Mouse (Mus musculus): ENCODE data around the gene St3gal6.

Gene St3gal6

GRCm38 (mm10) chr16:58520457-58520856, 3.6 kb downstream of the St3gal6 start:
- no peak for DNase-seq

DNA sequence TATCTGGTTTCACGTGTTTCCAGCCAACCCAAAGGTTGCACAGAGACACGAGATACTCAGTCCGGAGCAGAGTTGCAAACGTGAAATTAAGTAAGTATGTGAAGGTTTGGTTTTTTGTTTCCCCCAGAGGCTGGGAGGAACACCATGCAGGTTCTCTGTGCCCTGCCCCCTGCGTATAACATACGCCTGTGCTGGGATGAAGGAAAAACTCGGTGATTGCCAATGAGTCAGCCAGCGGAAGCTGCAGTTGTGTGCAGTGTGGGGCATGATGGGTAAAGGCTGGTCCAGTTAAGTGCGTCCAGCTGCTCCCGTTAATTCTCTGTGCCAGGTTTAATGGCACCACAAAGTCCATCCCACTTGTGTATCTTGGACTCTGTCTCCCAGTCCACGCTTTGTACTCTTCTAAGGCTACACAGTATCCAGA, 4.4 kb downstream of the St3gal6 start:
- peak in 1 of 2 experiments; percentile 53 for DNase-seq

DNA sequence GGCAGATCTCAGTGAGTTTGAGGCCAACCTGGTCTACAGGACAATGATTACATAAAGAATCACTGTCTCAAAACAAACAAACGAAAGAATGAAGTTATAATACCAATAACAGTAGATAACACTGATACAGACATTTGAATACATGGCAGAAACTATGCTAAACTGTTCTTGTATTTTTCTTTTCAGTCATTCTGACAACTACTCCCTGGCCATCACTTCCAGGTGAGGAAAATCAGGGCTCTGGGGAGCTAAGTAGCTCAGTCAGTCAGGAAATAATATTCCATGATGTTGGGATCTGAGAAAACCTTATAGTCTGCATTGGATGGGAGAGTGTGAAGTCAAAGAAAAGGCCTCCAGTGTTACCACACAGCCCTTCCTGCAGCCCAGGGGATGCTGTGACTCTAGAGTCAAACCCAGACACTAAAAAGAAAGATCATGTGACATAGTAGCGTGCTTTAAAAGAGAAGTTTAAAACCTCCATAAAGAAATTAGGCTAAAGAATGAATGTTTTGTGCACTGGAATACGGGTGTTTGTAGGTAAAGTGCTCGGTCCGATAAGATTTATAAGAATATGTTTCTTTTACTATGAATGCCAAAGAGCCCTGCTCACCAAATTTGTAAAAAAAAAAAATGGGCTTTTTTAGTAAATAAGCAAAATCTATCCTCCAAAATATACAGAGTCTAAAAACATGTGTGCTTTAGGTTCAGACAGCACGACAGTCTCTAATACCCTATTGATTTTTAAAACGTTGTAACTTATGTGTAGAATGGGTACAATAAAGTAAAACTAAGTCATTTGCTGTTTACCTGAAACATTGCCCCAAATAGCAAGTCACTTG, 6.9 kb downstream of the St3gal6 start:
- no peak for DNase-seq

GRCm38 (mm10) chr16:58516161-58516560, 7.9 kb downstream of the St3gal6 start:
- DNase-seq, result no peak

- peak; percentile 49 to 55 for DNase-seq
Observed at GRCm38 (mm10) chr16:58514565-58514964, 9.5 kb downstream of the St3gal6 start.

- DNase-seq, result peak in 1 of 2 experiments; percentile 28
Observed at GRCm38 (mm10) chr16:58513755-58514154, 10.3 kb downstream of the St3gal6 start.

- no peak for DNase-seq
Observed at GRCm38 (mm10) chr16:58512887-58513286, 11.2 kb downstream of the St3gal6 start.

GRCm38 (mm10) chr16:58512181-58512761, 11.8 kb downstream of the St3gal6 start:
- DNase-seq, result peak; percentile 30 to 41

- DNase-seq, result no peak
Observed at GRCm38 (mm10) chr16:58504945-58505344, 19.1 kb downstream of the St3gal6 start.

DNA sequence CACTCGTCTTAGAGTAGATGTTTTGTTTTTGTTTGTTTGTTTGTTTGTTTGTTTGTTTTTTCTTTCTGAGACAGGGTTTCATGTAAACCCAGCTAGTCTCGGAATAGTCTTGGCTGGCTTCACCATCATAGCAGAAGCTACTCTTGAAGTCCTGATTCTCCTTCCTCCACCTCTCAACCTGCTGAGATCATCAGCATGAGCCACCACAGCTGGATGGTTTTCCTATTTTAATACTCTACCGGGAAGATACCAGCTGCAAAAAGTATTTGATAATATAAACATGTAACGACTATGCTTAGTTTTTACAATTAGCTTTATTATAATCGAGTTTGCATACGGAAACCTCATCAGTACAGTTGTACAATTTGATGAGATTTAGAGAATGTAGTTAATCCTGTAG, 21.5 kb downstream of the St3gal6 start:
- no peak for DNase-seq

DNA sequence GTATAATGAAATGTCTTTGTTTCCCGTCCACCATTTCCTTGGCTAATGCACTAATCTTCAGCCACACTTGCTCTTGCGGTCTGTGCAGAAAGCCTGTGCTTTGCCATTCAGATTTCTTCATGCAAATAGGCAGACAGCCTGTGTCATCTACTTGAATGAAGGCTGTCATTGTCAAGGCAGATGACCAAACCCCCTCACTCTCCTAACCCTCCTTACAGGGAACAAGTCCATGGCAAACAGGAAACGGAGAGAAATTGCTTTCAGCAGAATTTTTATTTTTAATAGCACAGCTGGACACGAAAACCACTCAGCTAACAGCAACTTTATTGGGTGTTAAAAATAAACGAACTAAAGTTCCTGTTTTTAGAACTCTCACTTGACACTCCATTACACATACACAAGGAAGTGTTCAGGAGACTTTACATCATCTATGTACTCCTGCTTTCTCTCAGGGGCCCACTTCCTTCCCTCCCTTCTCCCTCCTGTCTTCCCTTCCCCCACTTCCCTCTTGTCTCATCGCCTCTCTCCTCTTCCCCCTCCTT, 22.2 kb downstream of the St3gal6 start:
- peak; percentile 32 to 40 for DNase-seq

DNA sequence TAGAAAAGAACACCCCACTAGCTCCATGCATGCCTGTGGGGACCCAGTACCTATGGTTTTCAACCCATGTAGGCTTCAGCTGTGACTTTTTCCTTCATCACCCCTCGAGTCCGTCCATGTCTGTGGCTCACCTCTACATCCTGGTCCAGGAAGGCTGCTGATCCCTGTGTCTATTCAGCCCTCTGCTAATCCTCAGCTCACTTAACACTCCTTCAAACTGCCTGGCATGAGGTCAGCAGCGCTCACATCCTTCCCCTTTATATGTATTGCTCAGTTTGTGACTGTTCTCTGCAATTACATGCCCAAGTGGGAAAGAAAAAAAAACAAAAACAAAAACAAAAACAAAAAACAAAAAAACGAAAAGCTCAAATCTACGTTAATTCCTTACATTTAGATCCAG, 24.4 kb downstream of the St3gal6 start:
- DNase-seq, result no peak

DNA sequence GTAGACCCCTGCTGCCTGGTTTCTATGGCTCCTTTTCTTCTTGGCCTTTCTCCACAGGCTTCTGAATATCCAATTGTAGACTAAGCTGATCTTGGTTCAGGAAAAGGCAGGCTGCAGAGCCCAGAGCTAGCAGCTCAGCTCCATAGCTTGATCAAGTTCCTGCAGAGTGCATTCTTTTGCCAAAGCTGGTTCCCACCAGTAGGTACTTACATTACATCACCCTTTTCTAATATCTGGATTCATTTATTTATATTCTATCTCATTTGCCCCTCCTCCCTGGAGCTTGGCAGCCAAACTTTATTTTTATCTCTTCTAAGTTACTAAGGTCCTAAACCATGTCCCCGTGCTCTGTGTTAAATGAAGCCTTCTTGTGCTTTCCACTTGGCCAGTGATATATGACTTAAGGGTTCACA, 24.9 kb downstream of the St3gal6 start:
- no peak for DNase-seq

GRCm38 (mm10) chr16:58497886-58498713, 25.9 kb downstream of the St3gal6 start:
- DNase-seq, result no peak

DNA sequence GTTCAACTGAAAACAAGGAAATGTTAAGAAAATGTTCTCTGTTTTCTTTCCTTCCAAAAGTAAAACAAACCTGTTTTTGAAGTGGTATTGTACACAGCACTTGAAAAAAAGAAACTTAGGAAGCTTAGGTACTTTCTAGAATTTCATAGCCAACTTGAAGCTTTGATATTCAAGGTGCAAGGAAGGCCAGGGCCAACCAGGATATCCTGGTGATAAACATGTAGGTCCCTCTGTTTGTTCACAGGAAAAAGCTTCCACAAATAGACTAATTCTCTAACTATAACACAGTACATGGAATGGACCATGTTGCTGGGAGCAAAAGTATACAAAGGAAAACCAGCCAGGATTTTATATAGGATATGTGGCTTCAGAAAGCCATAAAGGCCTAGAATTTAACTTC, 27.3 kb downstream of the St3gal6 start:
- DNase-seq, result no peak

DNA sequence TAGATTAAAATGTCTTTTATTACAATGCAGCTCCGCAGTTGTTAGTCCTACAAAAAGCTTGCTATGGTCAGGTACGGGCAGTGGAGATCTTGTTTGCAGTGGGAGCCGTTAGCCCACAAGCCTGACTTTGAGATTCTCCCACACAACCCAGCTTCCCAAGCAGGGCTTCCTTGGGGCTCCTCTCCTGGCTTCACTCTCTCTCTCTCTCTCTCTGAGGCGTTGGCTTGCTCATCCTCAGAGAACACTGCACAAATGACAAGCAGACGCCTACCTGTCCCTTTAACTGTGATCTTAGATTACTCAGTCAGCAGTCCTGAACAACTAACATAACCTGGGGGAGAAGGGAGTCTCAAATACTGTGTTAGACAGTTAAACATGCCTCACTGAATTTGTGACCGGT, 36.2 kb downstream of the St3gal6 start:
- DNase-seq, result no peak

DNA sequence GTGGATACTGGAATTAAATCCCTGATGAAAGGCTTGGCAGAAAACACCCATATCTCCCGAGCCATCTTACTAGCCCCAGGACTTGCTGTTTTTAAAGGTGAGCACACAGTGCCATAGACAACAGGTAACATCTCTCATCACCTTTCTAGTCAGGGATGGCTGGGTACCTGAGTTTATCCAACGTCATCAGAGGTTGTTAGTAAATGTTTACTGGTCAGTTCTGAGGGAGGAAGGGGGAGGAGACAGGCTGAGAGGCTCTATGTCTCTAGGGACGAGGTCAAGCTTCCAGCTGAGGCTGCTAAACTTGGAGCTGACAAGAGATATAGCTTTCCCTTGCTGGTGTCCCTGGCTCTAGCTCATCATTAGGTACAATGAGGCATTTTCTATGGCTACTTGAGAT, 41.7 kb downstream of the St3gal6 start:
- no peak for DNase-seq

DNA sequence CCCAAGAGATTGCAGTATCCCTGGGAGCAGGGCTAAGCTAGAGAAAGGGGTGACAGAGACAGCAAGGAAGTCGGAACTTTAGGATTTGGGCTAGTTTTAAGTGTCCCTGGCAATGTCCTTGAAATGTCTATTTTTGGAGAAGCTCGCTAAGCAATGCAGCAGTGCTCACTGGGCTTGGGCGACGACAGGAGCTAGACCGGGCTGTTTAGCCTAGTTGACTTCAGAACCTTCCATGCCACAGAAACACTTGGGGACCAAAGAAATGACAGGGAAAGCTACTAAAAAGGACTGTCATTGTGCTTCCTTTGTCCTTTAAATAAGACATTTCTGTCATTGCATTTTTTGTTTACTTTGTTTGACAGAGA, 42.2 kb downstream of the St3gal6 start:
- DNase-seq, result no peak

DNA sequence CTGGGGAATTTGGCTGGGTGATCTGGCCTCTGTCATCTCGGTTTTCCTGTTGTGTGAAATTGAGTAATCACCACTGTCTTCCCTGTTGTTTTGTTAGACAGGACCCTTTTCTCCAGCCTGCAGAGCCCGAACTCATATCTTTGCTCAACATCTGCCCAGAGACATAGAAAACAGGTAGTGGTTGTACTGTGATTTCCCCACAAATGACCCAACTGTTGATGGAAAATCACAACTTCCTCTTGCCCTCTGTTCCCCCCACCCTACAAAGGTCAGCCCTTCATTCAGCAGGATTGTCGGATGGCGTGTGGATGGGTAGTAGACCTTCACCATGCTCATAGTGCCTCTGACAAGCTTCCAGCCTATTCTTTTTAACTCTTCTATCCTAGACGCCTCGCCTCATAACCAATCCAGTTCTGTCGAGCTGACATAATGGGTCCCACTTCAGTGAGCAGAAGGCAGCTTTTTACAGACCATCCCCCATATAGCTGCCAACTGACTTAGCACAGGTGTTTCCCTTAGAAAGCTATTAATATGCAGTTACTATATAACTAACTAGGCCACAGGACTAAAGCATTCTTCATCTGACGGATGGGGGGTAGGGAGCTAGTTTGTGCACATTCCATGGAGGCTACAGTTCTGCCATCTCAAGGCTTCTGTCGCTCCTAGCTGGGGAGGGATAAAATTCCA, 42.7 kb downstream of the St3gal6 start:
- peak; percentile 31 to 38 for DNase-seq

GRCm38 (mm10) chr16:58479898-58480448, 44.1 kb downstream of the St3gal6 start:
- no peak for DNase-seq

- DNase-seq, result peak; percentile 70 to 77
Observed at GRCm38 (mm10) chr16:58476363-58476762, 47.7 kb downstream of the St3gal6 start.

DNA sequence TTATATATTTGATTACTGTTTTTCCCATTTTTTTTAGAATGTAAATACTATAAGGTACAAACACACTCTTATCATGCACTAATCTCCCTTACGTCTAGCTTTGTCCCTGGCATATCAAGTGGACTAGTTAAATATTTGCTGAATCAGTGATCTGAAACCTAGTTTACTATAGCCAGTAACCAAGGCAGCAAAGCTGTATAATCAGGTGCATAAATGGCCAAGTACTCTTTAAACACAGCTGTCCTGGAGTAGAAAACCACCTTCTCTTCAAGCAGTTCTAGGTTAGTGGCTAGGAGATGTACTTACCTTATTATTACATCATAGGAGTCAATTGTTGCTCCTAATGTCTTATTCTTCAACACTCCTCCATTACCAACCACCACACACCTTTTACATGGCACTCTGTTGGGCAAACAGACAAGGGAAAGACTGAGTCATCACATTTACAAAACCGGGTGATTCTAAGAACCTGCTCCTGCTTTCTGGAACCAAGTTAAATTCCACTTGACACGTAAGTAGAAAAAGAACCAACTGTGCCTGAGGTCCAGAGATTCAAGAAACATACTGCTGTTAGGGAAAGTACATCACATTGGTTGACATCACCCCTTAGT, 48.4 kb downstream of the St3gal6 start:
- no peak for DNase-seq
